Mouse (Mus musculus): Measurements from ENCODE around the gene Gja5. TPM values are rescaled to one million over a fixed set of nuclear protein-coding genes. Genes with fewer than 3 reads are reported as not detected.
"Not testable (repeated sequence)": the region's sequence is repeated elsewhere in the genome, so short reads cannot be mapped to it uniquely, and the experiment has no call there.

The Gja5 gene
- total RNA-seq, 2 experiments from 2014 or later, result 2.7 to 4.2 TPM

DNA sequence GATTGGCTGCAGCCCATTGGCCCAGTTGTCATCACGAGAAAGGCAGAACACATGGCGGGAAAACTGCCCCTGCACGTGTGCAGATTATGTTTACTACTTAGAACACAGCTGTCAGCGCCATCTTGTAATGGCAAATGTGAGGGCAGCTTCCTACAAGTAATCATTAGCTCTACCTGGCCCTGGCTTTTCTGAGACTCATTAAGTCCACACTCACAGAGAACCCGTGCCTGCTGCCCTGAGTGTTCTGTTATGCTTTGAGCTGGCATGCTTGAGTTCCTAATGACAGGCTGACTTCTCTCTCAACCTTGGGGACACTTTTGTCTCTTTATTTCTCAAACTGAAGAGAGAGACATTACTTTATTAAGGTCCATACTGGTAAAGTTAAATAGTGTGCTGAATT lies 199.5 kb downstream of the Gja5 start:
- DNase-seq, result not testable (repeated sequence)

DNA sequence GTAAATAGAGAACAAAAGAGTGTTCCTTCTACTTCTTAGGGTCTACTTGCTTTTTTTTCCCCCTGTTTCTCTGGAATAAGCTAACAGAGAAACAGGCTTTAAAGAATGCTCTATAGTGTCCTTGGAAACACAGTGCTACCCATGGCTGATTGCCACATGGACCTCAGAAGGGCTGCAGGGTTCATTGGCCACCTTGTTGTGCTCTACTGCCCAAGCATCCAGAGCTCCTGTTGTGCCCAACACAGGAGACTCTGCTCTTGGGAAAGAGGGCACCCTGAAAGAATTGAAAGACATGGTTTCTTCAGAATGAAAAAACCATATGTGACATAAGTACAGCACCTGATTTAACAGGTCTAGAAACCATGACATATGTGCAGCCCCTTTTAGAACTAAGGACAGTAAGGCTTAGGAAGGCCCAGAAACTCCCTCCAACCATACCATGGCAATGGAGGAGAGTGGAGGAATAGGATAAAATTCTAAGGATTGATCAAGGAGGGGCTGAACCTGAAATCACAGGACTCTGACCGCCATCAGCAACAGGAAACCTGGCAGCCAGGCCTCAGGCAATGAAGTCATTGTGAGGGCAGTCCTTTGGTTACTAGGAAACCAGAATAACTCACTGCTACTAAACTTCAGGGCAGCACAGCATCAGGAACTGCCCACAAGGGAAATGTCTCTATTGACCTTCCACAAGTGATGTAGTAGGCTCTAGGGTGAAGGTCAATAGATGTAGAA lies 200.4 kb downstream of the Gja5 start:
- DNase-seq, result no peak

DNA sequence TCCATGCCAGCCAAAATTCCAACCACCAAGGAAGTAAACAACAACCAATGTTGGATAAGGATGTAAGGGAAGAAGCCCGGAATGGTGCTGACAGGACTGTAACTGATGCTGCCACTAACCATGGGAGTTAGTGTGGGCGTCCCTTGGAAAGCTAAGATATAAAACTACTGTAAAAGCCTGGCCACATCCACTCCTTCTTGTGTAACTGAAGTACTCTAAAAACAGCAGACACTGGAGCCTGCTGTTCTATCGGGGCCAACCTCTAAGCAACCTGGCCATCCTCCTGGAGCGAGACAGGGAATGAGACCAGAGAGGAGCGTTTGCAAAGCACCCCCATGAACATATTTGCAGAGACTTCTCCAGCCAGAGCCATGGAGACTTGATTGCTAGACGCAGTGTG lies 213.0 kb downstream of the Gja5 start:
- no peak for DNase-seq

DNA sequence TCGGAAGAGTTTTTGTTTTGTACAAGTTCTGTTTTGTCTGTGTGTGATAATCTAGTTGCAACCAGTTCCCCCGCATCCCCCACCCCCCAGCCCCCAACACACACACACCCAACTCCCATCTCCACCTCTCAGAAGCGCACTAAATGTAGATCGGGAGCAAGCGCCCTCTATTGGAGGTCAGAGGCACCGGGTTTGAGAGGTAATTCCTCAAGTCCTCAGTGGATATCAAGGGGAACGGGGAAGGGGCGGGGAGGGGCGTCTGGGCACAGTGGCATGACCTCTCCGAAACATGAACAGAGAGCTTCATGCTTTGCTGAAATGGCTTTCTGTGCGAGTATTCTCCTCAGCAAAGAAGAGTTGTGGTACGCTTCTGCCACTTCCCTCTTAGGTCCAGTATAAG lies 213.8 kb downstream of the Gja5 start:
- no peak for DNase-seq

DNA sequence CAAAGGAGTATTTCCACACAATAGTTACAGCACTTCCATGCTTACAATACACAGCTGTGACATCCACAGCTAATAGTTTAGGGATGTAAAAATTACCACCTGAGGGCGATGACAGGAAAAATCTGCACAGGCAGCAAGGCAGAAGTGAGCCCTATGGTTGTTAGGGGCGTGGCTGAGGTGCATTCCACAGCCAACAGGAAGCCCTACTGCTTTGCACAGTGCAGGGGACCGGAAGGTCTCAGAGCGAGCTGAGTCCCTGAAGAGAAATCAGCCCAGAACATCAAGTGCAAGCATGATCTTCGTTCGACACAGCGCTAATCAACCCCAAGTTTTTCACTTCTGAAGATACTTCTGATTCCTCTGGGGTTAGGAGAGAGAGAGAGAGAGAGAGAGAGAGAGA lies 219.7 kb downstream of the Gja5 start:
- no peak for DNase-seq

Other genes with a start within 250 kb of the Gja5 start
- gene Ankrd35, start 234.6 kb upstream of the Gja5 start, total RNA-seq (2021), result 1 to 10 TPM; 1.4 to 1.6 TPM
- 10 to 100 TPM; 18.0 to 29.1 TPM for gene Pias3, start 208.3 kb upstream of the Gja5 start, total RNA-seq (2021)
- 1 to 10 TPM in 1 of 2 experiments, under 1 TPM in 1; 0.92 to 1.5 TPM for gene Nudt17, start 196.1 kb upstream of the Gja5 start, total RNA-seq (2021)
- gene Polr3c, start 177.1 kb upstream of the Gja5 start, total RNA-seq (2021), result 10 to 100 TPM; 18.4 to 19.9 TPM
- gene Rnf115, start 177.0 kb upstream of the Gja5 start, total RNA-seq (2021), result 10 to 100 TPM; 49.0 to 58.9 TPM
- not detected for gene Pdzk1, start 75.4 kb upstream of the Gja5 start, total RNA-seq (2021)
- not detected for gene Cd160, start 75.3 kb upstream of the Gja5 start, total RNA-seq (2021)
- gene Gpr89, start 653 bp downstream of the Gja5 start, total RNA-seq (2021), result 10 to 100 TPM; 19.7 to 19.8 TPM
- gene Gja8, start 21.3 kb downstream of the Gja5 start, total RNA-seq (2021), result not detected

Data from gastrocnemius, postnatal 10 days (tissue).